Mouse (Mus musculus) heart, adult 2 months (tissue): ENCODE results near the gene Abcc3.

ENCODE experiments used
- EP300 ChIP-seq: fragments of 200-500 bp; IDR thresholded peaks from 2 replicates; pipeline ENCODE4 v1.6.1; 2011; ENCODE audit warnings: low read depth, low read length, control low read depth; ENCODE audit not compliant: insufficient read depth
- POLR2A ChIP-seq: fragments of 200-500 bp; IDR thresholded peaks from 2 replicates; pipeline ENCODE4 v1.6.1; 2011; ENCODE audit warnings: mild to moderate bottlenecking, low read depth, low read length, control low read depth; ENCODE audit not compliant: insufficient read depth

GRCm38 (mm10) chr11:94349839-94350238 lies 43.0 kb downstream of the Abcc3 start:
- TF ChIP-seq EP300 (no peak), POLR2A (no peak)
